Mouse (Mus musculus) embryonic facial prominence, embryonic 14.5 days (tissue): ENCODE measurements around the gene Neb. TPM values are rescaled to one million over a fixed set of nuclear protein-coding genes. Genes with fewer than 3 reads are reported as not detected.
A peak's percentile ranks its signal among the peaks of the same experiment; 100 is the strongest.

Experiments used
- ATAC-seq: fragments of 200-750 bp; cut with Nextera tagmentation; 2 replicates; pipeline ENCODE4 v1.8.0; 2017; ENCODE audit warnings: low read depth, moderate number of reproducible peaks, moderate TSS enrichment
- DNase-seq: peaks from one replicate; pipeline ENCODE4 v3.0.0-alpha.2; 2015; ENCODE audit warnings: low spot score
- H3K27ac ChIP-seq: fragments of 300-500 bp; sonication (generic); replicated peaks from 2 replicates; pipeline ENCODE4 v1.5.1; 2014; ENCODE audit warnings: low read depth, mild to moderate bottlenecking, low read length, moderate library complexity
- H3K27me3 ChIP-seq: fragments of 300-500 bp; sonication (generic); replicated peaks from 2 replicates; pipeline ENCODE4 v1.6.1; 2014; ENCODE audit warnings: low read length; ENCODE audit not compliant: control insufficient read depth, insufficient read depth
- H3K36me3 ChIP-seq: fragments of 300-500 bp; sonication (generic); 2 replicates; pipeline ENCODE4 v1.6.1; 2014; ENCODE audit warnings: low read length, mixed read lengths; ENCODE audit not compliant: control insufficient read depth, insufficient read depth
- H3K4me1 ChIP-seq: fragments of 300-500 bp; sonication (generic); 2 replicates; pipeline ENCODE4 v1.6.1; 2014; ENCODE audit warnings: antibody characterized with exemption, low read length; ENCODE audit not compliant: control insufficient read depth, insufficient read depth
- H3K4me2 ChIP-seq: fragments of 300-500 bp; sonication (generic); 2 replicates; pipeline ENCODE4 v1.6.1; 2014; ENCODE audit warnings: low read depth, mild to moderate bottlenecking, low read length, moderate library complexity, mixed read lengths
- H3K4me3 ChIP-seq: fragments of 300-500 bp; sonication (generic); 2 replicates; pipeline ENCODE4 v1.5.1; 2014; ENCODE audit warnings: low read depth, mild to moderate bottlenecking, low read length
- H3K9ac ChIP-seq: fragments of 300-500 bp; sonication (generic); 2 replicates; pipeline ENCODE4 v1.6.1; 2014; ENCODE audit warnings: low read depth, mild to moderate bottlenecking, low read length, moderate library complexity, mixed read lengths
- H3K9me3 ChIP-seq: fragments of 300-500 bp; sonication (generic); 2 replicates; pipeline ENCODE4 v1.6.1; 2016; ENCODE audit warnings: low read length; ENCODE audit not compliant: control insufficient read depth
- WGBS: fragments of 180-500 bp; shearing (Covaris S2); extraction: QIAGEN DNeasy Blood & Tissue Kit; methylation state at CpG from one replicate; pipeline ENCODE4 v1.1.7; 2014; 5-methylcytosine and 5-hydroxymethylcytosine counted together
- polyA plus RNA-seq: library from polyadenylated mRNA; unstranded; fragments of >200 nt; fragmentation: Nextera tagmentation; extraction: Ambion mirVana; gene quantifications from 2 replicates; pipeline ENCODE4 v1.2.1, GENCODE M21; 2014

Neb gene
- polyA plus RNA-seq, 1 experiment from 2014 or later = 249 TPM

DNA sequence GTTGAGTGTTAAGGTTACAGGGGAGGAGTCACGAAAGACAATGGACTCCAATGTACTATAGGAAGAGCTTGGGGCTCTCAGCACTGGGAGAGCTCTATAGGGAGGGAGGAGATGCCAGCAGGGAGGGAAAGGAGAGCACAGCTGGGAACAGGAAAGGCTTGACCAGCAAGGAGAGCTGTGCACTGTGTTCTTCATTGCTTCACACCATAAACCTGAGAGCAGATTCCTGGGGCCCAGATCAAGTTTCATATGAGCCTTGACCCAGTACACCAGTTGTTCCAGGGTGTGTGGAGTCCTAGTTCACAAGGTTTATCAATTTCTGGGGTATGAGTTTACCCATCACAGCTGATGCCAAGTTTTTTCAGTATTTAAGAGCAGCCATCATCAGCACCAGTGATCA, 106.1 kb downstream of the Neb start:
- Histone ChIP-seq H3K4me3 (no peak overlapping the region), H3K4me2 (no peak overlapping the region), H3K4me1 (no peaks in the 10 kb centered on the region), H3K9ac (no peak overlapping the region), H3K36me3 (no peaks in the 10 kb centered on the region), H3K27ac (no peak overlapping the region), H3K9me3 (no peaks in the 10 kb centered on the region), H3K27me3 (no peaks in the 10 kb centered on the region)
- DNase-seq (no peak), ATAC-seq (no peak)
- 37% methylated on average over 1 of the region's 1 CpGs for WGBS

DNA sequence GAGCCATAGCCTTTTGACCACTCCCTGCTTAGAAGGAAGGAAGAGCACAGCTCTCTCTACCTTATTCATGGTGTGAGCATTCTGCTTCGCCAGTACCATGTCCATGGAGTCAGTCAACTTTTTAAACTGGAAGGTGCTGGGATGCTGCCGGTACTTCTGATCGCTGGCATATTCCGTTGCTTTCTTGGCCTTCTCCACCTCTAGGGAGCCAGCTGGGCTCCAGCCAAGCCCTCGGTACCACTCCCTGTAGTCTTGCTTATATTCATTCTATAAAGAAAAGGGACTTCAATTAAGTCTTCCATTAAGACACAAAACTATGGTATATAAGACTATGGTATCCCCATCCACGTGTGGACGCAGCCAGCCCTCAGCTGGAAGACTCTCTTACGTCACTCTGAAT, 107.4 kb downstream of the Neb start:
- 94% methylated on average over 8 of the region's 8 CpGs for WGBS
- Histone ChIP-seq H3K27me3 (no peaks in the 10 kb centered on the region), H3K36me3 (no peaks in the 10 kb centered on the region), H3K9me3 (no peaks in the 10 kb centered on the region), H3K4me1 (no peaks in the 10 kb centered on the region), H3K4me3 (no peak overlapping the region), H3K4me2 (no peak overlapping the region), H3K9ac (no peak overlapping the region), H3K27ac (no peak overlapping the region)
- ATAC-seq (no peak), DNase-seq (no peak)

DNA sequence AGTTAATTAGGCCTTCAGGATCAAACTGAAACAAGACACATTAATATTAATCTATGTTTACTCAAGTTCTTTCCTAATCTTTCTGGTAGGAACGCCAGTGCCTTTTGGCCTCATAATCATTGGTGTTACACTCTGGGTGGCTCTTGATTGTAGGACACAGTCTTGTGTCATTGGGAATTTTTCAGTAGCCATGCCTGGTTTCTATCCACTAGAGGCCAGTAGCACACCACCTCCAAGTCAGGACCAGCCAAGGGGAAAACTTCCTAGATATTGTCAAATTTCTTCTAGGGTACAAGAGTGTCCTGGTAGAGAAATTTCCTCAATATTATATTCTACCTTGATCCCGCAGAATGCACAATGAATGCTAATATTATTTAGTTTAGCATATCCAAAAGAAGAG, 116.1 kb downstream of the Neb start:
- Histone ChIP-seq H3K4me1 (no peaks in the 10 kb centered on the region), H3K9ac (no peak overlapping the region), H3K4me3 (no peak overlapping the region), H3K4me2 (no peak overlapping the region), H3K36me3 (no peaks in the 10 kb centered on the region), H3K27me3 (no peaks in the 10 kb centered on the region), H3K27ac (no peak overlapping the region), H3K9me3 (no peaks in the 10 kb centered on the region)
- ATAC-seq (0 out of 2 replicates have a peak, but pooled peaks have one; percentile 26), DNase-seq (peak; percentile 47)
- WGBS = 47% methylated on average over 2 of the region's 2 CpGs

DNA sequence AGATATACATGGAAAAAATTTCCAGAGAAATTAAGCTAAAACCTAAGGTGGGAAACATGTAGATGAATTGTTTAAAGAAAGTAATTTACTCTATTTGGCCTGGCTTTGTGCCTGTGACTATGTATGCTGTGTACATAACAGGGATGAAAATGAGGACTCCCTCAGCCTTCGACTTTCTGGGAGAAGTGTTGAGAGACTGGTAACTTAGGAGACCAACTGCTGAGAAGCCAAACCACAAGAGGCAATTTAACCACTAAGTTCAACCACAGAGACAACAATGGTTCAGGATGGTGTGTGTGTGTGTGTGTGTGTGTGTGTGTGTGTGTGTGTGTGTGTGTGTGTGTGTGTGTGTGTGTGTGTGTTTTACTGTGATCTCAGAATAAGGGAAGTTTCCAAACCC, 126.2 kb downstream of the Neb start:
- no peaks in the 10 kb centered on the region for H3K4me1 ChIP-seq
- H3K27ac ChIP-seq = no peak overlapping the region
- H3K4me3 ChIP-seq = no peak overlapping the region
- ATAC-seq = no peak
- no peak overlapping the region for H3K9ac ChIP-seq
- H3K36me3 ChIP-seq = no peaks in the 10 kb centered on the region
- peak; percentile 51 for DNase-seq
- no peaks in the 10 kb centered on the region for H3K27me3 ChIP-seq
- 35% methylated on average over 1 of the region's 1 CpGs for whole genome bisulfite sequencing
- no peaks in the 10 kb centered on the region for H3K9me3 ChIP-seq
- H3K4me2 ChIP-seq = no peak overlapping the region

DNA sequence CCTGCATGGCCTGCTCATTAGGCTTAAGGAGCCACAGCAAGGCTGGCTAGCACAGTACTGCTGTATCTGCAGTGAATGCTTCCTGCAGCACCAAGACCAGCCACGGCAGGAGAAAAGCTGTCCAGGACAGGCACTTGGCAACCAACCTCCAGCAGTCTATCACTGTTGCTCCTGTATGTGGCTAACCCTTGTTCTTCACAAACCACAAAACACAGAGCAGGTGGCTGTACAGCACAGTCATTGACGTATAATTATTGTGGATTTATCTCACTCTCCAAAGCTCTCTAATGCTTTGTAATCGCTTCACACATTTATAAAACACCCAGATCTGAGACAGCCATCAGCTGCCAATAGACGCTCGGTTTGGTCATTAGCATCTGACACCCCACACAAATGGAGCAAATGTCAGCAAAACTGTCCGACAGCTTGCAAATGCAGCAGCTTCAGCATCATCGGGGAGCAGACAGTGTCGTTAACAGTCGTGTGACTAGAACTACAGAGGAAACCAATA, 129.9 kb downstream of the Neb start:
- no peaks in the 10 kb centered on the region for H3K9me3 ChIP-seq
- H3K9ac ChIP-seq = no peak overlapping the region
- H3K4me1 ChIP-seq = no peaks in the 10 kb centered on the region
- H3K4me3 ChIP-seq = no peak overlapping the region
- DNase-seq (no peak), ATAC-seq (peak; percentile 60; the same call in 1 of the 2 replicates)
- H3K4me2 ChIP-seq = no peak overlapping the region
- H3K27me3 ChIP-seq = no peaks in the 10 kb centered on the region
- WGBS = 76% methylated on average over 9 of the region's 9 CpGs
- no peaks in the 10 kb centered on the region for H3K36me3 ChIP-seq
- no peak overlapping the region for H3K27ac ChIP-seq

DNA sequence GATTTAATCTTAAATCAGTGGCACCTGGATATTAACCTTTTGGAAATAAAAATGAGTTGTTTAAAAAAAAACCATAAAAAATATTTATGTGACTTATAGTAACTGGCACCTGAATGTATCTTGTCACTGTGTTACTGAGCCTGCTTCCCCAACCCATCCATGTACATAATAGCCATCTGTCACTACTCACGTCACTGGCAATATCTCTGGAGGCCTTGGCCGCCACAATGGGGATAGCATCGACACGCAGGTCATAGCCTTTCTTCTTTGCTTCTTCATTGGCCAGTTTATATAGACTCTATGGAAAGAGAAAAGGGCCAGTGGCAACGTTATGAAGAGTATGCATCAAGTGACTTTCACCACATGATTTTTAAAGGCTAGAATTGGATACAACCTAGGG, 133.2 kb downstream of the Neb start:
- Histone ChIP-seq H3K27ac (no peak overlapping the region), H3K4me3 (no peak overlapping the region), H3K36me3 (no peaks in the 10 kb centered on the region), H3K4me1 (no peaks in the 10 kb centered on the region), H3K9me3 (no peaks in the 10 kb centered on the region), H3K27me3 (no peaks in the 10 kb centered on the region), H3K9ac (no peak overlapping the region), H3K4me2 (no peak overlapping the region)
- 87% methylated on average over 5 of the region's 5 CpGs for WGBS
- ATAC-seq (no peak), DNase-seq (no peak)

DNA sequence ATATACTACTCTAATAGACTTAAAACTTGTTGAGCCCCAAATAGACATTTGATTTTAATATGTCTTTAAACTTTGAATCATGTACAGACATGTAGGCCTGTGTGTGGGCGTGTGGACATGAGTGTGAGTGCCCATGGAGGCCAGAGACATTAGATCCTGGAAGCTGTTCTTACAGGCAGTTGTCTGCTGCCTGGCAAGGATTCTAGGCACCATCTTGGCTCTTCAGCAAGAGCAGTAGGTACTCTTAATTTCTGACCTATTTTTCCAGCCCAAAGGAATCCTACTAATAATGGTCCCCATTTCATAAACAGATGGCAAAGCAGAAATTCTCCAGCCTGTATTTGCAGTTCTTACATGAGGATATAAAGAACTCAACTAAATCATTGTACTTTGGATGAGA, 135.6 kb downstream of the Neb start:
- Histone ChIP-seq H3K27me3 (no peaks in the 10 kb centered on the region), H3K4me1 (0 out of 2 replicates have a peak, but pooled peaks cover 3% of the 10 kb centered on the region), H3K9me3 (no peaks in the 10 kb centered on the region), H3K9ac (no peak overlapping the region), H3K36me3 (no peaks in the 10 kb centered on the region), H3K4me2 (no peak overlapping the region), H3K27ac (no peak overlapping the region), H3K4me3 (no peak overlapping the region)
- DNase-seq (no peak), ATAC-seq (no peak)
- 88% methylated on average over 1 of the region's 1 CpGs for WGBS

DNA sequence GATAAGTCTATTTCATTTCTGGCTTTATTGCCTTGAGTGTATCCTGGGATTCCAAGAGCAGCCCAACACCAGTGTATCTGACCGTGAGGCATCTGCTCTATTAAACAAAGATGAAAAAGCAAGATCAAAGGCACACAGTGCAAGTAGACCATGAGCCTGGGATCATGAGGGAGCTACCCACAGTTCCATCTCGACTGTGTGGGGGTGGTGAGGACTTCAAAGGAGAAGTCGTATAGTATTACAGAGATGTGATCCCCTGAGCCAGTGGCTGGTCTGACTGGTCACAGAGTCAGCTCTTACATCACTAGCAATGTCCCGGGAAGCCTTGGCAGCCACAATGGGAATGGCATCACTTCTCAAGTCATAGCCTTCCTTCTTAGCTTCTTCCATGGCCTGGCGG, 140.4 kb downstream of the Neb start:
- Histone ChIP-seq H3K4me1 (0 out of 2 replicates have a peak, but pooled peaks cover 3% of the 10 kb centered on the region), H3K9me3 (no peaks in the 10 kb centered on the region), H3K27me3 (no peaks in the 10 kb centered on the region), H3K27ac (no peak overlapping the region), H3K36me3 (no peaks in the 10 kb centered on the region), H3K9ac (no peak overlapping the region), H3K4me2 (no peak overlapping the region), H3K4me3 (no peak overlapping the region)
- ATAC-seq (no peak), DNase-seq (peak; percentile 5)
- whole genome bisulfite sequencing = 52% methylated on average over 5 of the region's 5 CpGs

DNA sequence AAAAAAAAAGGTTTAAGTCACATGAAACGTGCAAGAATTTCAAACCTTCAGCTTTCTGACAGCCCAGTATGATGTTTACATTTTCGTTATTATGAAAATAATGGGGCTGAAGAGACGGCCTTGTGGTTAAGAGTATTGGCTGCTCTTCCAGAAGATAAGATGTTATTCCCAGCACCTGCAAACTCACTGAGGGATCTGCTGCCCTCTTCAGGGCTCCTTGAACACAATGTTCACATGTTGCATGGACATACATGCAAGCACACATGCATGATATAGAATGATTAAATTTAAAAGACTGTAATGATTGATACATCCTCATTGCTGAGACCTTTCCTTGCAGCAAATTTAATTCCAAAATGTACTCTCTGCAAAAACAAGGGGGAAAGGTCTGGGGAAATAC, 150.7 kb downstream of the Neb start:
- DNase-seq (peak; percentile 8), ATAC-seq (no peak)
- Histone ChIP-seq H3K9ac (no peak overlapping the region), H3K4me1 (no peaks in the 10 kb centered on the region), H3K9me3 (no peaks in the 10 kb centered on the region), H3K27ac (no peak overlapping the region), H3K36me3 (no peaks in the 10 kb centered on the region), H3K4me2 (no peak overlapping the region), H3K4me3 (no peak overlapping the region), H3K27me3 (no peaks in the 10 kb centered on the region)
- 52% methylated on average over 3 of the region's 3 CpGs for WGBS
